Mouse (Mus musculus) midbrain, postnatal 0 days (tissue): ENCODE data around the gene Tex14. TPM values are rescaled to one million over a fixed set of nuclear protein-coding genes. Genes with fewer than 3 reads are reported as not detected.

Experiments
- ATAC-seq: fragments of 200-750 bp; cut with Nextera tagmentation; 2 replicates; pipeline ENCODE4 v1.8.0; 2017; ENCODE audit warnings: moderate number of reproducible peaks, mild to moderate bottlenecking, moderate TSS enrichment, moderate library complexity; ENCODE audit not compliant: low FRiP score
- DNase-seq: peaks from one replicate; pipeline ENCODE4 v3.0.0-alpha.2; 2015; ENCODE audit warnings: low spot score
- H3K27ac ChIP-seq: fragments of 300-500 bp; sonication (generic); 2 replicates; pipeline ENCODE4 v1.5.1; 2014; ENCODE audit warnings: low read depth, mild to moderate bottlenecking, low read length, mixed read lengths
- H3K27me3 ChIP-seq: fragments of 300-500 bp; sonication (generic); 2 replicates; pipeline ENCODE4 v1.6.1; 2014; ENCODE audit warnings: low read length, control low read depth, mixed read lengths; ENCODE audit not compliant: insufficient read depth
- H3K36me3 ChIP-seq: fragments of 300-500 bp; sonication (generic); 2 replicates; pipeline ENCODE4 v1.6.1; 2014; ENCODE audit warnings: low read length, control low read depth, mixed read lengths; ENCODE audit not compliant: insufficient read depth
- H3K4me1 ChIP-seq: fragments of 300-500 bp; sonication (generic); 2 replicates; pipeline ENCODE4 v1.6.1; 2014; ENCODE audit warnings: mild to moderate bottlenecking, control low read depth, antibody characterized with exemption, low read length, mixed read lengths; ENCODE audit not compliant: insufficient read depth
- H3K4me2 ChIP-seq: fragments of 300-500 bp; sonication (generic); 2 replicates; pipeline ENCODE4 v1.6.1; 2014; ENCODE audit warnings: low read depth, mild to moderate bottlenecking, low read length, mixed read lengths; ENCODE audit not compliant: poor library complexity, severe bottlenecking
- H3K4me3 ChIP-seq: fragments of 300-500 bp; sonication (generic); 2 replicates; pipeline ENCODE4 v1.5.1; 2014; ENCODE audit warnings: low read depth, mild to moderate bottlenecking, low read length, moderate library complexity
- H3K9ac ChIP-seq: fragments of 300-500 bp; sonication (generic); replicated peaks from 2 replicates; pipeline ENCODE4 v1.6.1; 2014; ENCODE audit warnings: mild to moderate bottlenecking, low read length, moderate library complexity, mixed read lengths; ENCODE audit not compliant: poor library complexity, severe bottlenecking
- H3K9me3 ChIP-seq: fragments of 300-500 bp; sonication (generic); 2 replicates; pipeline ENCODE4 v1.6.1; 2016; ENCODE audit warnings: low read length, control low read depth
- CTCF ChIP-seq: IDR thresholded peaks from 2 replicates; pipeline ENCODE4 v1.5.1; 2016; ENCODE audit warnings: antibody characterized with exemption, mild to moderate bottlenecking
- WGBS: fragments of 180-500 bp; shearing (Covaris S2); extraction: QIAGEN DNeasy Blood & Tissue Kit; methylation state at CpG from one replicate; pipeline ENCODE4 v1.1.7; 2014; 5-methylcytosine and 5-hydroxymethylcytosine counted together
- polyA plus RNA-seq: library from polyadenylated mRNA; unstranded; fragments of >200 nt; fragmentation: Nextera tagmentation; extraction: Ambion mirVana; gene quantifications from 2 replicates; pipeline ENCODE4 v1.2.1, GENCODE M21; 2015
- total RNA-seq: library from RNA; depleted of rRNA; stranded (reverse); fragments of >200 nt; gene quantifications from 2 replicates; pipeline ENCODE4 v1.2.3, GENCODE M21; 2014

The Tex14 gene
- total and polyA plus RNA-seq, 2 experiments from 2014 or later, result 0.35 to 0.66 TPM

- H3K4me2 ChIP-seq, result no peak within 1 kb of the TSS
- H3K4me3 ChIP-seq, result no peak within 1 kb of the TSS
- H3K36me3 ChIP-seq, result no peaks in the 10 kb centered on the region
- H3K4me1 ChIP-seq, result no peaks in the 10 kb centered on the region
- DNase-seq, result no peak
- H3K9ac ChIP-seq, result no peak within 1 kb of the TSS
- ATAC-seq, result no peak
- TF ChIP-seq CTCF, result no peak
- no peaks in the 10 kb centered on the region for H3K27me3 ChIP-seq
- 81% methylated on average over 3 of the region's 3 CpGs for WGBS
- no peak within 1 kb of the TSS for H3K27ac ChIP-seq
- H3K9me3 ChIP-seq, result no peaks in the 10 kb centered on the region
These were observed 161.6 kb downstream of the Tex14 start, which contains the start of gene Gm11492 for GRCm38 (mm10) chr11:87566501-87566900. Gene Gm11492 (plus strand): TSS chr11:87566653.

GRCm38 (mm10) chr11:87568255-87568953 lies 163.5 kb downstream of the Tex14 start, which contains the start of gene Sept4:
Gene Sept4 (plus strand): TSS chr11:87568903.
- DNase-seq (no peak), ATAC-seq (no peak)

GRCm38 (mm10) chr11:87570743-87571142 lies 165.9 kb downstream of the Tex14 start:
- Histone ChIP-seq H3K9me3 (no peaks in the 10 kb centered on the region), H3K4me1 (no peaks in the 10 kb centered on the region), H3K9ac (no peak overlapping the region), H3K36me3 (no peaks in the 10 kb centered on the region), H3K27ac (no peak overlapping the region), H3K4me3 (no peak overlapping the region), H3K4me2 (no peak overlapping the region), H3K27me3 (no peaks in the 10 kb centered on the region)
- no peak for DNase-seq
- no peak for ATAC-seq
- TF ChIP-seq CTCF, result no peak
- 29% methylated on average over 5 of the region's 5 CpGs for WGBS

More at GRCm38 (mm10) chr11:87568255-87568953, 163.5 kb downstream of the Tex14 start, which contains the start of gene Sept4:
- no peak for TF ChIP-seq CTCF
- Histone ChIP-seq H3K4me3 (no peak within 1 kb of the TSS), H3K36me3 (no peaks in the 10 kb centered on the region), H3K9ac (no peak within 1 kb of the TSS), H3K4me2 (no peak within 1 kb of the TSS), H3K27me3 (no peaks in the 10 kb centered on the region), H3K4me1 (no peaks in the 10 kb centered on the region), H3K27ac (no peak within 1 kb of the TSS), H3K9me3 (no peaks in the 10 kb centered on the region)
- WGBS, result 77% methylated on average over 7 of the region's 7 CpGs

- Histone ChIP-seq H3K36me3 (no peaks in the 10 kb centered on the region), H3K4me2 (no peak overlapping the region), H3K27ac (no peak overlapping the region), H3K4me1 (no peaks in the 10 kb centered on the region), H3K27me3 (no peaks in the 10 kb centered on the region), H3K4me3 (no peak overlapping the region), H3K9ac (no peak overlapping the region), H3K9me3 (no peaks in the 10 kb centered on the region)
- DNase-seq (no peak), ATAC-seq (no peak)
- TF ChIP-seq CTCF, result no peak
- WGBS, result 93% methylated on average over 1 of the region's 1 CpGs
These were observed 166.6 kb downstream of the Tex14 start for GRCm38 (mm10) chr11:87571361-87571950.

GRCm38 (mm10) chr11:87573751-87574150 lies 168.9 kb downstream of the Tex14 start:
- H3K27ac ChIP-seq, result no peak overlapping the region
- 77% methylated on average over 7 of the region's 7 CpGs for WGBS
- no peaks in the 10 kb centered on the region for H3K27me3 ChIP-seq
- H3K4me1 ChIP-seq, result peaks cover 2% of the 10 kb centered on the region; the same call in 1 of the 2 replicates
- no peaks in the 10 kb centered on the region for H3K36me3 ChIP-seq
- H3K4me3 ChIP-seq, result no peak overlapping the region
- DNase-seq, result peak; percentile 37
- no peak overlapping the region for H3K9ac ChIP-seq
- H3K9me3 ChIP-seq, result no peaks in the 10 kb centered on the region
- no peak overlapping the region for H3K4me2 ChIP-seq
- no peak for ATAC-seq
- TF ChIP-seq CTCF, result no peak

- ATAC-seq, result no peak
- no peaks in the 10 kb centered on the region for H3K36me3 ChIP-seq
- peaks cover 2% of the 10 kb centered on the region; the same call in 1 of the 2 replicates for H3K4me1 ChIP-seq
- H3K27ac ChIP-seq, result no peak overlapping the region
- no peaks in the 10 kb centered on the region for H3K9me3 ChIP-seq
- DNase-seq, result no peak
- 78% methylated on average over 21 of the region's 21 CpGs for WGBS
- no peaks in the 10 kb centered on the region for H3K27me3 ChIP-seq
- H3K9ac ChIP-seq, result no peak overlapping the region
- H3K4me3 ChIP-seq, result no peak overlapping the region
- H3K4me2 ChIP-seq, result no peak overlapping the region
- TF ChIP-seq CTCF, result no peak
These were observed 169.8 kb downstream of the Tex14 start for GRCm38 (mm10) chr11:87574520-87575180.
